In genomic region chr3:121507678-121508077, GRCm38 (mm10) we compare ENCODE assay signal across 17 mouse cellular contexts.
"Had no signal": no experiment of that assay in that cellular context is flagged by ENCODE, and none has a peak within 500 bp of the region (broad histone marks: within the 10 kb centered on the region; RNA-seq: fewer than 3 reads in every experiment).

No protein-coding gene starts in this region.

- DNase-seq: gastrocnemius, postnatal 10 days; gastrocnemius, postnatal 25 days; heart, adult 11 months; heart, adult 2 months; heart, postnatal 14 days; heart, postnatal 36 days; kidney, adult 11 months; kidney, adult 2 months; kidney, adult 9 months; kidney, postnatal 14 days; kidney, postnatal 36 days; layer of hippocampus, adult 9-11 months; layer of hippocampus, postnatal 36 days; left cerebral cortex, postnatal 4 days had no signal

- ATAC-seq: hindbrain, postnatal 0 days; intestine, embryonic 16.5 days; liver, embryonic 12.5 days had no signal
